Mouse (Mus musculus) layer of hippocampus, adult 9-11 months (tissue): ENCODE results near the gene Per2.

ENCODE experiments used
- DNase-seq: peaks from one replicate; pipeline ENCODE4 v3.0.0; 2022

Gene Per2

GRCm38 (mm10) chr1:91380453-91381090 is 78.6 kb downstream of the Per2 start:
- DNase-seq = peak; percentile 62

- DNase-seq = no peak
These were observed 85.7 kb downstream of the Per2 start for GRCm38 (mm10) chr1:91373414-91373835.

GRCm38 (mm10) chr1:91370055-91370454 is 89.1 kb downstream of the Per2 start:
- no peak for DNase-seq

GRCm38 (mm10) chr1:91369408-91369807 is 89.7 kb downstream of the Per2 start:
- DNase-seq = no peak

- no peak for DNase-seq
These were observed 91.8 kb downstream of the Per2 start for GRCm38 (mm10) chr1:91367295-91367694.

DNA sequence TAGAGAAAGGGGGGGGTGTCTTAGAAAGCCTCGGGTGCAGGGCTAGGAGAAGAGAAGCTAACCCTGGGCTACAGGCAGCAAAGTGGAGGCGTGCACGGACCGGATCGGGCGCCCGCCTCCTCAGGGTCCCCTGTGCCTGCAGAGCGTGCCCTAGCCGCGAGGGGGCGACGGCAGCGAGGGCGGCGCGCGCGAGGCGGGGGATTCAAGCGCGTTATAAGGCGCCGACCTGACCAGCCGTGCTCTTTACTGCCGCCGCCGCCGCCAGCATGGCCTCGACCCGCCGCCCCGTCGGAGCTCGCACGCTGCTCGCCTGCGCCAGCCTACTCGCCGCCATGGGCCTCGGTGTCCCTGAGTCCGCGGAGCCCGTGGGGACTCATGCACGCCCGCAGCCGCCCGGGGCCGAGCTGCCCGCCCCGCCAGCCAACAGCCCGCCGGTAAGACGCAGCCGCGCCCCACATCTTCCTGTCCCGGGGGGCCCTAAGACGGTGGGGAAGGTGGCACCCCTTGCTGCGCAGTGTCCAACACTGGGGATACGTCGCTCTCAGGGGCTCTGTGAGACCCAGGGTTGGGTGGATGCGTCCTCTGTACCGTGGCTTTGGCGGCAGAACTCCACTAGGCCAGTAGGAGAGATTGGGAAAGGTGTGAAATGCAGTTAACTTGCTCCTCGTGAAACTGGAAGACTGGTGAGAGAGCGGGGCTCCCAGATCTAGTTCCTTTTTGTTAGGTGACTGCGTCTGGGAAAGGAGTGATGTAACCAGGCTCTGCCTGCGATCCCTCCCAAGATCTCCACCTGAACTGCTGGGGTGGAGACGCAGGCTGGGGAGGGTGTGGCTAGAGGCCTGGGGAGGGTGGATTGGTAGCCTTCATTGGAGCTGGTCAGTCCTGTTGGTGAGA is 92.7 kb downstream of the Per2 start, which contains the start of gene Erfe:
Gene Erfe (plus strand): TSS at position 216 of the 894 bp plus-strand sequence.
- no peak for DNase-seq
